Mouse (Mus musculus) erythroblast, embryonic 14.5 days (primary cell): Measurements from ENCODE around the gene Psmd3.
"Not testable (repeated sequence)": the region's sequence is repeated elsewhere in the genome, so short reads cannot be mapped to it uniquely, and the experiment has no call there.

ENCODE experiments used
- GATA1 ChIP-seq: IDR thresholded peaks from 2 replicates; pipeline ENCODE4 v1.6.1; 2012; ENCODE audit warnings: low read length, inconsistent platforms, mixed read lengths
- TAL1 ChIP-seq: IDR thresholded peaks from 3 replicates; pipeline ENCODE4 v1.6.1; 2012; ENCODE audit warnings: low read length, inconsistent platforms, mixed read lengths

DNA sequence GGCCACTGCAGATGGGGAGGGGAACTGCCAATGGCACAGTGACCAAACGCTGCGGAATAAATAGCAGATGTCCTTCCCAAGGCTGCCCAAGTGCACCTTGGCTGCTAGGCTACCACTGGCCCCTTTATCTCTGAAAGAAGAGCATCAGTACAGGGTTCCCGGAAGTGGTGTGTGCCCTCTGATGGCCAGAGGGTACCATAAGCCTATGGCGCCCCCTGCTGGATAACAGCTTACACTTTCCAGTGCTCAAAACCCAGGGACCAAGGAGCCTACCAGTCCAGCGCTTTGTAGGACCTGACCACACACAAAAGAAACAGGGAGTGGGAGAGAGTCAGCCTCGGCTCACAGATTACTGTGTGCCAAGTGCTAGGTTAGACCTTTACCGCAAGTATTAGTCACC is 27.3 kb upstream of the Psmd3 start:
- TF ChIP-seq TAL1, GATA1: not testable (repeated sequence)
